Comparison of ENCODE assay signal across 22 mouse cellular contexts in the genomic region with DNA sequence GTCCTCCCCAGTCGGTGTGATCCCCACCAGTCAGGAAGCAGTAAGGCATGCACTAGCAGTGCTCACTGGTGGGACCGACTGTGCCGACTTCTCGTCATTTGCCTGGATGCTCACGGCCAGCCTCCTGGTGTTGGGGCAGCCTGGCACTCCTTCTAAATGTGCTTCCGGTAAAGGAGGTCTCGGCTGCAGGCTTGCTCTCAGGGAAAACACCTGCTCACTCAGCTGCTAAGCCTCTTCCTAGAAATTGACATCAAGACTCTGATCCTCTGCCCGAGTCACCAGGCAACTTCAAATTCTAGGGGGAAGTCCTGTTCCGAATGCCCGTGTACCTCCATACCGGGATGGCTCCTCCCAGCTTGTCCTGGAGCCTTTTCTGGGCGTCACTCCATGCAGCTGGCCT.
"Had no signal": no experiment of that assay in that cellular context is flagged by ENCODE, and none has a peak within 500 bp of the region (broad histone marks: within the 10 kb centered on the region; RNA-seq: fewer than 3 reads in every experiment).

No protein-coding gene starts in this region.

- H3K4me2 ChIP-seq: heart, embryonic 12.5 days; hindbrain, embryonic 13.5 days; hindbrain, embryonic 15.5 days; intestine, embryonic 15.5 days; limb, embryonic 12.5 days; liver, embryonic 11.5 days had no signal

- H3K9ac ChIP-seq: heart, embryonic 12.5 days; hindbrain, embryonic 13.5 days; hindbrain, embryonic 15.5 days; intestine, embryonic 15.5 days; limb, embryonic 12.5 days had no signal

- H3K36me3 ChIP-seq: heart, embryonic 10.5 days; heart, embryonic 12.5 days; hindbrain, embryonic 13.5 days; hindbrain, embryonic 15.5 days; intestine, embryonic 15.5 days; limb, embryonic 10.5 days; limb, embryonic 12.5 days had no signal

- ATAC-seq: inflammation-experienced regulatory T-cells, adult 6 months; intestine, embryonic 15.5 days; intestine, postnatal 0 days had no signal

- H3K4me3 ChIP-seq: heart, embryonic 10.5 days; heart, embryonic 12.5 days; hindbrain, embryonic 13.5 days; hindbrain, embryonic 15.5 days; intestine, embryonic 15.5 days; layer of hippocampus, adult 2 months; left cerebral cortex, adult 2 months; limb, embryonic 10.5 days; limb, embryonic 12.5 days had no signal

- H3K4me1 ChIP-seq: heart, embryonic 12.5 days; hindbrain, embryonic 13.5 days; hindbrain, embryonic 15.5 days; intestine, embryonic 15.5 days; limb, embryonic 10.5 days; limb, embryonic 12.5 days had no signal

- DNase-seq: gastrocnemius, postnatal 25 days; heart, adult 18-20 months; heart, postnatal 10 days; heart, postnatal 4 days; kidney, adult 18-20 months; kidney, adult 8-10 months; kidney, postnatal 10 days; kidney, postnatal 25 days; kidney, postnatal 4 days; liver had no signal

- H3K27ac ChIP-seq: heart, embryonic 10.5 days; hindbrain, embryonic 15.5 days; intestine, embryonic 15.5 days; layer of hippocampus, adult 2 months; left cerebral cortex, adult 2 months; limb, embryonic 10.5 days; limb, embryonic 12.5 days had no signal

- H3K27me3 ChIP-seq: heart, embryonic 12.5 days; hindbrain, embryonic 13.5 days; hindbrain, embryonic 15.5 days; intestine, embryonic 15.5 days had no signal

- H3K9me3 ChIP-seq: heart, embryonic 10.5 days; heart, embryonic 12.5 days; hindbrain, embryonic 13.5 days; hindbrain, embryonic 15.5 days; intestine, embryonic 15.5 days; limb, embryonic 10.5 days; limb, embryonic 12.5 days had no signal
